Mouse (Mus musculus) Patski (cell line): ENCODE results near the gene Enox1. TPM values are rescaled to one million over a fixed set of nuclear protein-coding genes. Genes with fewer than 3 reads are reported as not detected.

ENCODE experiments used
- ATAC-seq: fragments of 100-300 bp; one replicate; pipeline ENCODE4 v1.8.0; 2021
- CTCF ChIA-PET: fragments of 350-600 bp; sonication (Branson Sonifier 250); formaldehyde crosslinking; loops from one replicate; lab custom pipeline; 2022; ENCODE audit warnings: inconsistent platforms; lab: Charles Lee
- POLR2A ChIA-PET: fragments of 350-600 bp; sonication (Branson Sonifier 250); formaldehyde crosslinking; loops from one replicate; lab custom pipeline; 2022; ENCODE audit warnings: antibody characterized with exemption, inconsistent platforms; lab: Charles Lee
- DNase-seq: peaks from one replicate; pipeline ENCODE4 v3.0.0-alpha.2; 2011; ENCODE audit warnings: low read depth, low spot score
- H3K27me3 ChIP-seq: fragments of 371-371 bp; one replicate; pipeline ENCODE4 v1.5.1; 2021
- CTCF ChIP-seq: fragments of 100-300 bp; IDR thresholded peaks from one replicate; pipeline ENCODE4 v1.5.1; 2021
- in situ Hi-C: fragments of 300-500 bp; cut with MboI; formaldehyde crosslinking; loops from 3 replicates; pipeline ENCODE4 v1.11.1; 2018; ENCODE audit warnings: low pct_unique_long_range_greater_than_20kb, mixed read lengths
- polyA plus RNA-seq: library from polyadenylated mRNA; unstranded; gene quantifications from one replicate; pipeline ENCODE4 v1.2.3, GENCODE M21; 2021

The Enox1 gene
- polyA plus RNA-seq, 1 experiment from 2014 or later = 2.4 TPM

- ChIA-PET POLR2A (no interaction called here), CTCF (no interaction called here)
- ATAC-seq = no peak
- in situ Hi-C loops = no loop called here
- DNase-seq = no peak
- TF ChIP-seq CTCF = no peak
- H3K27me3 ChIP-seq = no peaks in the 10 kb centered on the region
Observed at GRCm38 (mm10) chr14:77584426-77584825, 427.9 kb downstream of the Enox1 start.

DNA sequence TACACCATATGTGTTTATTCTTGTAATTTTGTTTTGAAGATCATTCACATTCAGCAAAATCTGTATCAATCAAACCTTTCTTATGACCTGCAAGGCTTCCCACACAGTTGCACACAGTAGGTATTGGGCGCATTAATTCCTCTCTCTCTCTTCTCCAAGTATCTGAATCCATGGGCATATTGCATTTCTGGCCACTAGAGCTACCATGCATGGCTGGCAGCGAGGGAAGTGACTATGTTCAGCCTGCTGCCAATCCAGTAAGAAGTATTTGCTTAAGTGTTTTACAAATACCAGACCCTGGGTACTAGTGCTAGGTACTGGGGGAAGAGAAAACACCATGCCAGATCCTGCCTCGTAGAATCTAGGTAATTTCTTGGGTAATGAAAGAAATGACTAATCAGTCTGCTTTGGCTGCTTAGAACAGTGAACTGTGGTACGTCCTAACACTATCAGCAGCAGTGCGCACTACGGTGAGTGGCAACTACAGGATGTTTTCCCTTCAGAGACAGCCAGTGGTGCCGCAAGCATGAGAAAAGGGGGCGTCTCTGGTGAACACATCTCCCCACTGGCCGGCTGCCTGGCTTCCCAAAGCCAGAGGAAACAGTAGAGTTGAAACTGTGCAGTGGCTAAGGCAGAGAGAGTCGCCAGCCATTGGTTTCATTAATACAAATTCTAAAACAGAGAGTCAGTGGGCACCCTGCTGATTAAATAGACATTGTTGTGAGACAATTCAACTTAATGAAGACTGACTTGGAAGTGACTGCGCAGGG is 428.7 kb downstream of the Enox1 start:
- POLR2A ChIA-PET = no interaction called here
- DNase-seq = no peak
- CTCF ChIA-PET = no interaction called here
- in situ Hi-C loops = no loop called here
- no peak for TF ChIP-seq CTCF
- no peaks in the 10 kb centered on the region for H3K27me3 ChIP-seq
- no peak for ATAC-seq

DNA sequence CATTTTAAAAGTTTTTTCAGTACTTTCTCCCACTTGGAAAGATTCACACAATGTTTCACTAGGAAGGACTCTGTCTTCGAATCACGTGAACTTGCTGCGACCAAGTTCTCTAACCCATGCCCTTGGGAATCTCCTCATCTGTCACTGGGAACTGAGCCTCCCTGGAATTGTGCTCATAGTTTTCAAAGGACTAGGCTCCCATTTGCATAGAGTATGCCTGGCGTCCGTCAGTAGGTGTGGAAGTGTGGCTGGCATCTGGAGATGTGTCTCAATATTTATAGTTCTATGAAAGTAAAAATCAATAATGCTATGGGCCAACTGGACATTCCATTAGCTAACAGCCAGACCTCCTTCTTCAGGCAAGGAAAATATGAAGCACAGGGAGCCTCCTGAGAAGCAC is 429.5 kb downstream of the Enox1 start:
- no peak for TF ChIP-seq CTCF
- no peaks in the 10 kb centered on the region for H3K27me3 ChIP-seq
- in situ Hi-C loops = no loop called here
- DNase-seq (no peak), ATAC-seq (no peak)
- POLR2A ChIA-PET = no interaction called here
- CTCF ChIA-PET = no interaction called here

DNA sequence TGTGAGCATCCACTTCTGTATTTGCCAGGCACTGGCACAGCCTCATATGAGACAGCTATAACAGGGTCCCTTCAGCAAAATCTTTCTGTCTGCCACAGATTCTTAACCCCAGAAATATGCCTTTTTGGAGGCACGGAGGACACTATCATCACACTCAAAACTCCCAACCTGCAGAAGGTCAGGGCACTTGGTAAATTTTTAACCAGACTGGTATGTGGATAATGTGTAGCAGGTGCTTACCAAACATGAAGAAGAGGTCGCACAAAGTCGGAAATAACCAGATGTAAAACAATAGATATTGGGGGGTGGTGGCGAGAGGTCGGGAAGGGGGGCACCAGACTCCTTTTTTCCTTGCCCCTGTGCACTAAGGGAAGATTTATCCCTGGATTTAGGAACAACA is 430.6 kb downstream of the Enox1 start:
- no peaks in the 10 kb centered on the region for H3K27me3 ChIP-seq
- ATAC-seq (no peak), DNase-seq (no peak)
- in situ Hi-C loops = no loop called here
- TF ChIP-seq CTCF = no peak
- ChIA-PET CTCF (no interaction called here), POLR2A (no interaction called here)

GRCm38 (mm10) chr14:77593136-77593838 is 436.7 kb downstream of the Enox1 start:
- in situ Hi-C loops = no loop called here
- POLR2A ChIA-PET = no interaction called here
- DNase-seq = no peak
- no peak for TF ChIP-seq CTCF
- CTCF ChIA-PET = no interaction called here
- no peak for ATAC-seq
- H3K27me3 ChIP-seq = no peaks in the 10 kb centered on the region

- no peaks in the 10 kb centered on the region for H3K27me3 ChIP-seq
- DNase-seq = no peak
- POLR2A ChIA-PET = interaction anchor here (0.5 to 0.6 kb wide), 2 partner anchors 57 to 171 kb away, joined by 3 to 4 read pairs; no protein-coding TSS in a partner anchor
- ATAC-seq = no peak
- in situ Hi-C loops = no loop called here
- no peak for TF ChIP-seq CTCF
- CTCF ChIA-PET = no interaction called here
Observed at GRCm38 (mm10) chr14:77596216-77597175, 439.9 kb downstream of the Enox1 start.

GRCm38 (mm10) chr14:77599016-77599704 is 442.6 kb downstream of the Enox1 start:
- no peak for TF ChIP-seq CTCF
- CTCF ChIA-PET = no interaction called here
- in situ Hi-C loops = no loop called here
- no peak for ATAC-seq
- no peaks in the 10 kb centered on the region for H3K27me3 ChIP-seq
- DNase-seq = no peak
- POLR2A ChIA-PET = no interaction called here

GRCm38 (mm10) chr14:77600773-77601172 is 444.2 kb downstream of the Enox1 start:
- no peaks in the 10 kb centered on the region for H3K27me3 ChIP-seq
- in situ Hi-C loops = no loop called here
- ChIA-PET POLR2A (no interaction called here), CTCF (no interaction called here)
- DNase-seq (no peak), ATAC-seq (no peak)
- no peak for TF ChIP-seq CTCF

DNA sequence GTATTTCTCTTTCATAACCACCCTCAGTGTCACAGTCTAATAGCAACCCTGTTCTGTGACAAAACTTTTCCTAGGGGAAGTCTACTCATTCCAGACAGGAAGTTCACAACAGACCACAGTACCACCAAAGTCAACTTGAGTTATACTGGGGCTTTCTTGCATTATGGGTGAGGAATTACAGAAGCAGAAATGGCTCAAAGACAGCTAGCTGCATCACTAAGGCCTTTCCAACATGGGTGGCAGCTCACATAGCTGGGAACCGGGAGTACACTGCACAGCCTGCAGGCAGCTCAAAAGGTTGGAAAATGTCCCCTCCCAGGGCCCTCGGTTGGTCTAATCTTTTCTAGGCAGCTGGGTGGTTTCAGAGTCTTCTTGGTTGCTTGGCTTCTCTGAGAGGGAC is 444.9 kb downstream of the Enox1 start:
- in situ Hi-C loops = no loop called here
- H3K27me3 ChIP-seq = no peaks in the 10 kb centered on the region
- ATAC-seq = no peak

More for the DNA sequence above, 444.9 kb downstream of the Enox1 start:
- CTCF ChIA-PET = no interaction called here
- POLR2A ChIA-PET = no interaction called here
- DNase-seq = no peak
- no peak for TF ChIP-seq CTCF
